Mouse (Mus musculus) kidney, postnatal 4 days (tissue): Measurements from ENCODE around the gene Zfp36l2.
"Not testable (repeated sequence)": the region's sequence is repeated elsewhere in the genome, so short reads cannot be mapped to it uniquely, and the experiment has no call there.

Source experiments
- DNase-seq, 2 experiments: peaks; one replicate each; pipeline ENCODE4 v3.0.0; 2021; ENCODE audit warnings: mixed read lengths in 2 of 2

The Zfp36l2 gene

GRCm38 (mm10) chr17:84187727-84188373 lies at the start of gene Zfp36l2:
Gene Zfp36l2 (minus strand): TSS chr17:84187947.
- peak; percentile 97 to 99 for DNase-seq

- DNase-seq: peak; percentile 38 to 59
These were observed 49.2 kb upstream of the Zfp36l2 start for GRCm38 (mm10) chr17:84236781-84237557.

GRCm38 (mm10) chr17:84235399-84235928 lies 47.7 kb upstream of the Zfp36l2 start:
- no peak for DNase-seq

GRCm38 (mm10) chr17:84234785-84235184 lies 47.0 kb upstream of the Zfp36l2 start:
- not testable (repeated sequence) for DNase-seq

- no peak for DNase-seq
These were observed 46.0 kb upstream of the Zfp36l2 start for GRCm38 (mm10) chr17:84233758-84234157.

GRCm38 (mm10) chr17:84231361-84231760 lies 43.6 kb upstream of the Zfp36l2 start:
- DNase-seq: no peak

- no peak for DNase-seq
These were observed 40.5 kb upstream of the Zfp36l2 start for GRCm38 (mm10) chr17:84228223-84228622.

- DNase-seq: no peak
These were observed 38.9 kb upstream of the Zfp36l2 start for GRCm38 (mm10) chr17:84226681-84227080.

GRCm38 (mm10) chr17:84226231-84226630 lies 38.5 kb upstream of the Zfp36l2 start:
- no peak for DNase-seq

GRCm38 (mm10) chr17:84224217-84224887 lies 36.6 kb upstream of the Zfp36l2 start:
- peak in 1 of 2 experiments; percentile 57 for DNase-seq

GRCm38 (mm10) chr17:84218841-84219240 lies 31.1 kb upstream of the Zfp36l2 start:
- not testable (repeated sequence) for DNase-seq

GRCm38 (mm10) chr17:84217696-84218095 lies 29.9 kb upstream of the Zfp36l2 start:
- DNase-seq: no peak

GRCm38 (mm10) chr17:84215264-84215960 lies 27.7 kb upstream of the Zfp36l2 start:
- DNase-seq: no peak

- DNase-seq: no peak
These were observed 25.7 kb upstream of the Zfp36l2 start for GRCm38 (mm10) chr17:84213464-84213863.

- no peak for DNase-seq
These were observed 19.9 kb upstream of the Zfp36l2 start for GRCm38 (mm10) chr17:84207611-84208010.

- no peak for DNase-seq
These were observed 18.5 kb upstream of the Zfp36l2 start for GRCm38 (mm10) chr17:84206239-84206638.

GRCm38 (mm10) chr17:84204962-84205361 lies 17.2 kb upstream of the Zfp36l2 start:
- no peak for DNase-seq

GRCm38 (mm10) chr17:84203340-84203739 lies 15.6 kb upstream of the Zfp36l2 start:
- peak in 1 of 2 experiments; percentile 39 for DNase-seq

GRCm38 (mm10) chr17:84201183-84201582 lies 13.4 kb upstream of the Zfp36l2 start:
- no peak for DNase-seq

- peak in 1 of 2 experiments; percentile 58 for DNase-seq
These were observed 10.2 kb upstream of the Zfp36l2 start for GRCm38 (mm10) chr17:84197912-84198344.

GRCm38 (mm10) chr17:84196329-84196728 lies 8.6 kb upstream of the Zfp36l2 start:
- DNase-seq: no peak

GRCm38 (mm10) chr17:84195835-84196234 lies 8.1 kb upstream of the Zfp36l2 start:
- DNase-seq: no peak

- DNase-seq: no peak
These were observed 7.3 kb upstream of the Zfp36l2 start for GRCm38 (mm10) chr17:84195003-84195395.
